8 mouse cellular contexts compared by ENCODE assay signal in genomic region chr7:27481627-27481969, GRCm38 (mm10). TPM values are rescaled to one million over a fixed set of nuclear protein-coding genes. Genes with fewer than 3 reads are reported as not detected.
A peak's percentile ranks its signal among the peaks of the same experiment; 100 is the strongest.
DNase-seq lines count a peak whose midpoint lies in the region; ATAC-seq and TF ChIP-seq lines count a peak whose summit lies in the region.

No protein-coding gene starts in this region.

- TF ChIP-seq RAD21 in MEL (IDR thresholded peaks at IDR 0.05; ENCODE audit: low read depth, low read length), result no peak

- H3K27ac ChIP-seq in MEL (ENCODE audit: control insufficient read depth, low read depth, low read length), result peak overlapping the region; percentile 63
- H3K27ac ChIP-seq in forebrain, embryonic 13.5 days, result peak overlapping the region; percentile 31; the same call in 1 of the 2 replicates
- peak overlapping the region; percentile 88 for H3K27ac ChIP-seq in lung, embryonic 16.5 days (ENCODE audit: low read length)

- 0% methylated on average over 9 of the region's 12 CpGs for WGBS in forebrain, embryonic 13.5 days
- 0% methylated on average over 12 of the region's 12 CpGs for WGBS in large intestine, adult 2 months
- 0% methylated on average over 11 of the region's 12 CpGs for WGBS in lung, embryonic 16.5 days

- peak overlapping the region; percentile 75 for H3K9ac ChIP-seq in MEL (ENCODE audit: control insufficient read depth, low read depth, low read length, poor library complexity, severe bottlenecking)
- H3K9ac ChIP-seq in forebrain, embryonic 13.5 days, result peak overlapping the region; percentile 59
- peak overlapping the region; percentile 67 for H3K9ac ChIP-seq in lung, embryonic 16.5 days (ENCODE audit: low read length)

- ATAC-seq in forebrain, embryonic 13.5 days, result peak; percentile 83
- ATAC-seq in lung, embryonic 16.5 days (ENCODE audit: low read depth), result peak; percentile 97

- no peak for TF ChIP-seq CTCF in MEL (IDR thresholded peaks at IDR 0.05 in 2 of 3, conservative IDR thresholded peaks at IDR 0.05 in 1 of 3; ENCODE audit: control insufficient read depth in 1 of 3, insufficient read depth in 1 of 3, low read depth in 2 of 3, low read length in 3 of 3, poor library complexity in 1 of 3, severe bottlenecking in 1 of 3)

- intact Hi-C loops in heart, postnatal 14 days (cut with DNase I), result loop anchor here (10.0 kb wide), 1 partner anchor 317 kb away; the partner anchor contains the start of gene Egln2

- no peaks in the 10 kb centered on the region for H3K27me3 ChIP-seq in MEL (ENCODE audit: control insufficient read depth in 1 of 2, insufficient read depth in 2 of 2, low read length in 2 of 2)
- no peaks in the 10 kb centered on the region for H3K27me3 ChIP-seq in forebrain, embryonic 13.5 days
- H3K27me3 ChIP-seq in lung, embryonic 16.5 days (ENCODE audit: control insufficient read depth, insufficient read depth, low read depth, low read length), result no peaks in the 10 kb centered on the region

- peak overlapping the region; percentile 67 for H3K4me2 ChIP-seq in forebrain, embryonic 13.5 days
- peak overlapping the region; percentile 65 for H3K4me2 ChIP-seq in lung, embryonic 16.5 days (ENCODE audit: low read depth, low read length)

- no peak for TF ChIP-seq EP300 in MEL (IDR thresholded peaks at IDR 0.05; ENCODE audit: low read depth in 1 of 2, low read length in 2 of 2)

- no peaks in the 10 kb centered on the region for H3K79me2 ChIP-seq in MEL (ENCODE audit: control insufficient read depth, insufficient read depth, low read length, poor library complexity)

- DNase-seq in MEL (ENCODE audit: low read depth, low spot score), result peak; percentile 91
- peak; percentile 74 for DNase-seq in cerebellum, adult 11 months
- DNase-seq in heart, postnatal 14 days, result peak; percentile 92 to 93
- DNase-seq in large intestine, adult 2 months (ENCODE audit: low read depth, low spot score), result peak; percentile 89
- peak; percentile 96 for DNase-seq in ovary, adult 18-20 months (ENCODE audit: low spot score)
- peak; percentile 59 to 60 for DNase-seq in thymus, postnatal 10 days (ENCODE audit: low spot score in 2 of 2)

- peak; percentile 22 to 58; a peak in 1 of 4 replicates for TF ChIP-seq POLR2A in MEL (IDR thresholded peaks at IDR 0.05; ENCODE audit: control insufficient read depth in 1 of 2, insufficient read depth in 1 of 2, low read depth in 1 of 2, low read length in 2 of 2, poor library complexity in 1 of 2)

- H3K4me1 ChIP-seq in MEL (ENCODE audit: control insufficient read depth in 1 of 2, insufficient read depth in 2 of 2, low read length in 2 of 2), result peaks cover 8 to 26% of the 10 kb centered on the region in 2 experiments
- peaks cover 12% of the 10 kb centered on the region for H3K4me1 ChIP-seq in forebrain, embryonic 13.5 days
- H3K4me1 ChIP-seq in lung, embryonic 16.5 days (replicated peaks; ENCODE audit: control insufficient read depth, insufficient read depth, low read length), result peaks cover 23% of the 10 kb centered on the region

- peak overlapping the region; percentile 71 to 83 for H3K4me3 ChIP-seq in MEL (ENCODE audit: control insufficient read depth in 1 of 2, insufficient read depth in 1 of 2, low read depth in 2 of 2, low read length in 2 of 2)
- H3K4me3 ChIP-seq in forebrain, embryonic 13.5 days, result peak overlapping the region; percentile 36
- peak overlapping the region; percentile 45 for H3K4me3 ChIP-seq in lung, embryonic 16.5 days (ENCODE audit: low read length)

- H3K9me3 ChIP-seq in MEL (replicated peaks; ENCODE audit: insufficient read depth, low read length), result no peaks in the 10 kb centered on the region
- no peaks in the 10 kb centered on the region for H3K9me3 ChIP-seq in forebrain, embryonic 13.5 days (replicated peaks)
- no peaks in the 10 kb centered on the region for H3K9me3 ChIP-seq in lung, embryonic 16.5 days (ENCODE audit: control insufficient read depth, low read length)

- H3K36me3 ChIP-seq in MEL (ENCODE audit: control insufficient read depth in 1 of 2, insufficient read depth in 2 of 2, low read length in 2 of 2), result peaks cover 0 to 24% of the 10 kb centered on the region in 2 experiments; a peak in 2 of 4 replicates
- H3K36me3 ChIP-seq in forebrain, embryonic 13.5 days (ENCODE audit: poor library complexity, severe bottlenecking), result peaks cover 11% of the 10 kb centered on the region; the same call in 1 of the 2 replicates
- peaks cover 4% of the 10 kb centered on the region; the same call in 1 of the 2 replicates for H3K36me3 ChIP-seq in lung, embryonic 16.5 days (ENCODE audit: control insufficient read depth, insufficient read depth, low read length)

TF ChIP-seq in MEL, 35 proteins besides CTCF, POLR2A, EP300 and RAD21 (continues in another document):
- TF ChIP-seq MXI1 (IDR thresholded peaks at IDR 0.05; ENCODE audit: low read depth, low read length), result peak; percentile 43; the same call in 1 of the 2 replicates
- TF ChIP-seq ZMIZ1 (IDR thresholded peaks at IDR 0.05; ENCODE audit: low read depth, low read length), result no peak
- no peak for TF ChIP-seq ZNF384 (IDR thresholded peaks at IDR 0.05; ENCODE audit: low read depth, low read length)
- peak; percentile 91; the same call in 1 of the 2 replicates for TF ChIP-seq MAZ (IDR thresholded peaks at IDR 0.05; ENCODE audit: low read depth, low read length)
- 0 out of 2 replicates have a peak, but pooled peaks have one; percentile 19 for TF ChIP-seq RCOR1 (IDR thresholded peaks at IDR 0.05; ENCODE audit: low read depth, low read length)
- no peak for TF ChIP-seq CHD1 (IDR thresholded peaks at IDR 0.05; ENCODE audit: low read depth, low read length)
- TF ChIP-seq BHLHE40 (IDR thresholded peaks at IDR 0.05; ENCODE audit: borderline replicate concordance, low read depth, low read length), result peak; percentile 90
- TF ChIP-seq USF2 (IDR thresholded peaks at IDR 0.05; ENCODE audit: borderline replicate concordance in 1 of 2, insufficient read depth in 1 of 2, low read depth in 1 of 2, low read length in 2 of 2), result no peak
- TF ChIP-seq GABPA (IDR thresholded peaks at IDR 0.05; ENCODE audit: low read depth, low read length), result no peak
- TF ChIP-seq MYB (IDR thresholded peaks at IDR 0.05; ENCODE audit: low read depth, low read length), result no peak
- no peak for TF ChIP-seq UBTF (IDR thresholded peaks at IDR 0.05; ENCODE audit: borderline replicate concordance, insufficient read depth, low read depth, low read length)
- TF ChIP-seq SIN3A (IDR thresholded peaks at IDR 0.05; ENCODE audit: low read length), result peak; percentile 78
- no peak for TF ChIP-seq ZKSCAN1 (IDR thresholded peaks at IDR 0.05; ENCODE audit: low read depth, low read length)
- peak; percentile 44; the same call in 1 of the 2 replicates for TF ChIP-seq MAX (IDR thresholded peaks at IDR 0.05; ENCODE audit: low read length)
- TF ChIP-seq TCF12 (IDR thresholded peaks at IDR 0.05; ENCODE audit: low read depth, low read length), result peak; percentile 53; the same call in 1 of the 2 replicates
- TF ChIP-seq MAFK (IDR thresholded peaks at IDR 0.05; ENCODE audit: borderline replicate concordance, low read depth, low read length), result no peak

RNA-seq across cellular contexts. Expression of gene Sertad1, which starts 5.1 kb away (rescaled TPM):
- 9.9 and 12.4 TPM in 2 replicates for total RNA-seq in MEL (2012; rRNA removed)
- 10 to 100 TPM in 1 of 2 experiments, not detected in 1; 10.6 TPM for polyA plus RNA-seq in MEL (2012; ENCODE audit: insufficient read depth in 1 of 2, insufficient read length in 2 of 2, low read depth in 1 of 2, low replicate concordance in 2 of 2, missing spikeins in 1 of 2)
- 8.5 and 8.7 TPM in 2 replicates for polyA plus RNA-seq in forebrain, embryonic 13.5 days (2015; fragmentation: Nextera tagmentation; extraction: Ambion mirVana)
- 10 to 100 TPM; 10.9 to 11.4 TPM for total RNA-seq in heart, postnatal 14 days (2021)
- 54.5 and 60.4 TPM in 2 replicates for polyA plus RNA-seq in large intestine, adult 2 months (2012; rRNA removed)
- 55.6 and 57.3 TPM in 2 replicates for polyA plus RNA-seq in lung, embryonic 16.5 days (2015; fragmentation: Nextera tagmentation; extraction: Ambion mirVana)

RNA-seq across cellular contexts. Expression of gene Sertad3, which starts 8.0 kb away (rescaled TPM):
- total RNA-seq in MEL (2012; rRNA removed), result 2.0 and 2.4 TPM in 2 replicates
- 1 to 10 TPM in 1 of 2 experiments, not detected in 1; 6.7 TPM for polyA plus RNA-seq in MEL (2012; ENCODE audit: insufficient read depth in 1 of 2, insufficient read length in 2 of 2, low read depth in 1 of 2, low replicate concordance in 2 of 2, missing spikeins in 1 of 2)
- polyA plus RNA-seq in forebrain, embryonic 13.5 days (2015; fragmentation: Nextera tagmentation; extraction: Ambion mirVana), result 18.8 and 19.2 TPM in 2 replicates
- total RNA-seq in heart, postnatal 14 days (2021), result 1 to 10 TPM; 7.6 to 8.5 TPM
- 14.5 and 15.3 TPM in 2 replicates for polyA plus RNA-seq in large intestine, adult 2 months (2012; rRNA removed)
- 28.4 and 30.7 TPM in 2 replicates for polyA plus RNA-seq in lung, embryonic 16.5 days (2015; fragmentation: Nextera tagmentation; extraction: Ambion mirVana)

RNA-seq across cellular contexts. Expression of gene Prx, which starts 17.5 kb away (rescaled TPM):
- 0.39 TPM in 2 replicates for total RNA-seq in MEL (2012; rRNA removed)
- 1 to 10 TPM in 1 of 2 experiments, not detected in 1; 1.4 TPM for polyA plus RNA-seq in MEL (2012; ENCODE audit: insufficient read depth in 1 of 2, insufficient read length in 2 of 2, low read depth in 1 of 2, low replicate concordance in 2 of 2, missing spikeins in 1 of 2)
- 1.5 and 1.8 TPM in 2 replicates for polyA plus RNA-seq in forebrain, embryonic 13.5 days (2015; fragmentation: Nextera tagmentation; extraction: Ambion mirVana)
- 1 to 10 TPM; 1.4 to 2.8 TPM for total RNA-seq in heart, postnatal 14 days (2021)
- polyA plus RNA-seq in large intestine, adult 2 months (2012; rRNA removed), result 1.1 and 1.2 TPM in 2 replicates
- polyA plus RNA-seq in lung, embryonic 16.5 days (2015; fragmentation: Nextera tagmentation; extraction: Ambion mirVana), result 13.0 and 13.6 TPM in 2 replicates

RNA-seq across cellular contexts. Expression of gene Blvrb, which starts 33.8 kb away (rescaled TPM):
- total RNA-seq in MEL (2012; rRNA removed), result 183 and 245 TPM in 2 replicates
- 100 to 1,000 TPM in 1 of 2 experiments, not detected in 1; 210 TPM for polyA plus RNA-seq in MEL (2012; ENCODE audit: insufficient read depth in 1 of 2, insufficient read length in 2 of 2, low read depth in 1 of 2, low replicate concordance in 2 of 2, missing spikeins in 1 of 2)
- 16.8 and 17.3 TPM in 2 replicates for polyA plus RNA-seq in forebrain, embryonic 13.5 days (2015; fragmentation: Nextera tagmentation; extraction: Ambion mirVana)
- 10 to 100 TPM; 34.3 to 34.9 TPM for total RNA-seq in heart, postnatal 14 days (2021)
- 60.1 and 72.7 TPM in 2 replicates for polyA plus RNA-seq in large intestine, adult 2 months (2012; rRNA removed)
- polyA plus RNA-seq in lung, embryonic 16.5 days (2015; fragmentation: Nextera tagmentation; extraction: Ambion mirVana), result 58.3 and 75.9 TPM in 2 replicates

RNA-seq across cellular contexts. Expression of gene Sptbn4, which starts 34.1 kb away (rescaled TPM):
- 0.19 and 0.36 TPM in 2 replicates for total RNA-seq in MEL (2012; rRNA removed)
- polyA plus RNA-seq in MEL (2012; ENCODE audit: insufficient read depth in 1 of 2, insufficient read length in 2 of 2, low read depth in 1 of 2, low replicate concordance in 2 of 2, missing spikeins in 1 of 2), result under 1 TPM in 1 of 2 experiments, not detected in 1; 0.68 TPM
- polyA plus RNA-seq in forebrain, embryonic 13.5 days (2015; fragmentation: Nextera tagmentation; extraction: Ambion mirVana), result 0.43 and 0.71 TPM in 2 replicates
- under 1 TPM; 0.14 to 0.20 TPM for total RNA-seq in heart, postnatal 14 days (2021)
- 0.19 and 0.34 TPM in 2 replicates for polyA plus RNA-seq in large intestine, adult 2 months (2012; rRNA removed)
- polyA plus RNA-seq in lung, embryonic 16.5 days (2015; fragmentation: Nextera tagmentation; extraction: Ambion mirVana), result 0.29 and 0.41 TPM in 2 replicates

Comparison
In these comparisons a context has a peak if more than half of its experiments do, and no peak if none do; other contexts are left out.
1. Peak in every context shown above with its lines: DNase-seq, ATAC-seq, H3K4me3 ChIP-seq and H3K27ac ChIP-seq.
2. H3K27ac ChIP-seq: peak in every context shown above with its lines; median percentile 88 in lung, embryonic 16.5 days; 63 in MEL; 31 in forebrain, embryonic 13.5 days.